Mouse (Mus musculus) left cerebral cortex, postnatal 36 days (tissue): ENCODE data around the gene Mast4. TPM values are rescaled to one million over a fixed set of nuclear protein-coding genes. Genes with fewer than 3 reads are reported as not detected.

ENCODE experiments used
- DNase-seq, 2 experiments: peaks; one replicate each; pipeline ENCODE4 v3.0.0; 2021 to 2022; ENCODE audit warnings: low spot score in 2 of 2, mixed read lengths in 1 of 2
- intact Hi-C: fragments of 180-260 bp; cut with DNase I; formaldehyde crosslinking; loops from one replicate; pipeline ENCODE4 v1.15.1; 2025
- total RNA-seq, 2 experiments: library from RNA; stranded (reverse); gene quantifications; 2 replicates each; pipeline ENCODE4 v1.2.3; 2021

Mast4 gene
- total RNA-seq, 2 experiments from 2014 or later = 45.7 to 56.6 TPM

DNA sequence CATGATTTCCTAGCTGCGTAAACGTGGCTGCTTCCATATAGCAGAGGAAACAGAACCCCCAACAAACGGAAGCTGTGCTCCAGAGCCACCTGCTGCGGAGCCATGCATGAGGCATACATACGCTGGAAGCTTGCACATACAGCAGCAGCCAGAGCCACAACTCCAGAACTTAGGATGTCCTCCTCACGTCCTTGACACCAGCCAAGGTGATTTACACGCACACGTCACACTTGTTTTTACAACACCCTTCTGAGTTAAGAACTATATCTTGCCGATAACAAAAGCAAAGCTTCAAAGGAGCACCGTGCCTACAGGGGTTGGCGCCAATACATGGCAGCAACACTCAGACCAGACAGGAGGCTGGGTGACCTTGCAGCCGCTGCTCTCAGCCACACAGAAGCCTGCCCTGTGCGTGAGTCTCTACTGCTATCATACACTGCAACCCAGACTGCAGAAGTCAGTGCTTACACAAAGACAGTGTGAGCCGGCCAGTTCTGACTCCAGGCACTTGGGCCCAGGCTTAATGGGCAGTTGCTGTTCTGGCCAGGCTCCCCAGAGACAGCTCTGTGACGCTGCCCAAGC is 248.7 kb downstream of the Mast4 start:
- DNase-seq = no peak
- intact Hi-C loops = no loop called here

DNA sequence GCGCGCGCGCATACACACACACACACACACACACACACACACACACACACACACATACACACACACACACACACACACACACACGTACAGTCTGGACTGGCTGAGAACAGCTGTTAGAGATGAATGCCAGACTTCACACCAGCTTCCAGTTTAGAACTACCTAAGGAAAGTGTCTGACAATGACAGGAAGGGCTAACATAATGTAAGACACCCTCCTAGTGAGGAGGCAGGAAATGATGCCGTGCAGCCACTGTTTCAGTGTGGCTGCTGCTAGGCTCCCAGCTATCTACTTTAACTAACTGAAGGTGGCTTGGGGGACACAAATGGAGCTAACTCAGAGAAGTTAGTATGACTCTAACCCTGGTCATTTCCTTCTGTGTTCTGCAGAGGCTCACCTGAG is 251.4 kb downstream of the Mast4 start:
- intact Hi-C loops = no loop called here
- DNase-seq = no peak

DNA sequence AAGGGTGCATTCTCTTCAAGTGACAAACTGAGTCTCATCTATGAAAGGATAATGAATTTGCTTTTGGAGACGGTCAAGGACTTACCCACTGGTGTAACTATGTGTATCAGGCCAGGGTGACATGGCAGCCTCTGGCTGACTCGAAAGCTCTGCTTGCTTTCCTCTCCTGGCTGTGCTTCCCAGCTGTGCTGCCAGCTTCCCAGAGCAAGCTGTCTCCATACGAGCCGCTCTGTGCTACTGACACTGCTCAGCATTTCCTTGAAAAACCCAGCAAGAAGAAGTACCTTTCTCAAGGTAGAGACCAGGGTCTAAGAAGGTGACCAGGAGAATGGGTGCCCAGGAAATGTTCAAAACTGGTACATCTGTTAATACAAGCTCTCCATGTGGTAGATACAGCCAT is 254.5 kb downstream of the Mast4 start:
- intact Hi-C loops = no loop called here
- no peak for DNase-seq

DNA sequence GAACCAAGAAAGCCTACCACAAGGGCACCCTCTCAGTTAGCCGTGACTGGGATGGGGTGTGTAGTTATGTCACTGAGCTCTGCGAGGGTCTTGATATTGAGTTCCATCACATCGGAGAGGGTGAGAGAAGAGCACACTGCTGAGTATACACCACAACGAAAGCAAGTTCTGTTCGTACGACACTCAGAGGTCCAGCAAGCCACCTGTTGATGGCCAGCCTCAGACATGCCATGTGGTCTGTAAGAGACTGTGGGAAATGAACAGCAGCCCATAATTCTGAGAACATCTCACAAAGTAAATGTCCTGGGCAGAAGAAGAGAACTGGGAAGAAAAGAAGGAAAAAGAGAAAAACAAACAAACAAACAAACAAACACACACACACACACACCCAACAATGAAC is 255.5 kb downstream of the Mast4 start:
- no peak for DNase-seq
- intact Hi-C loops = no loop called here

DNA sequence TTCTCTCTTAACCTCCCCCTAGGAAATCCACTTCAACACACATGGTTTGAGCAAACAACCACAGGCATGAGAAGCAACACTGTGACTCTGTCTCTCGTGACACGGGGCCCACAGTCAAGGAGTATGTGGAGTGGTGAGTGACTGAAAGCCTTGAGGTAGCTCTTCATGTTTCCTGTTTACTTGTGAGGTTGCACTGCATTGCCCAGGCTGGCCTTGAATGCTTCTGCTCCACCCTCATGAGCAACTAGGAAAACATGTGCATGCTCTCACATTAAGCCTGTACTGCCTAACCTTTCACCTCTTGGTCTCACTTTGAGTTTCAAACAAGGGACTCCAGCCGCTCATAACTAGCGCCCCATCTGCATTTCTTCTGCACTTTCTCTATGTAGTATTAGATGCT is 260.8 kb downstream of the Mast4 start:
- intact Hi-C loops = no loop called here

DNA sequence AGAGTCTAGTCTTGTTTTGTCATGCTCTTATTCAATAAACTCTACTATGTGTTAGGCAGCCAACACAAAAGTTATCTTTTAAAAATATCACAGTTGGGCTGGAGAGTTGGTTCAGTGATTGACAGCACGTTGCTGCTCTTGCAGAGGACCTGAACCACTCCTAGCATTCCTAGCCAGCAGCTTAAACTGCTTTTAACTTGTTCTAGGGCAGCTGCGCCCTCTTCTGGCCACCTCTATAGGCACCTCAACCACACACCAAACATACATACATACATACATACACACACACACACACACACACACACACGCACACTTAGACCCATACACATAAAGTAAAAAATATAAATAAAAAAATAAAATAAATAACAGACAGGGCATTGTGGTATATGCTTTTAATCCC is 262.5 kb downstream of the Mast4 start:
- DNase-seq = no peak
- intact Hi-C loops = no loop called here

More for the DNA sequence above, 260.8 kb downstream of the Mast4 start:
- DNase-seq = no peak

DNA sequence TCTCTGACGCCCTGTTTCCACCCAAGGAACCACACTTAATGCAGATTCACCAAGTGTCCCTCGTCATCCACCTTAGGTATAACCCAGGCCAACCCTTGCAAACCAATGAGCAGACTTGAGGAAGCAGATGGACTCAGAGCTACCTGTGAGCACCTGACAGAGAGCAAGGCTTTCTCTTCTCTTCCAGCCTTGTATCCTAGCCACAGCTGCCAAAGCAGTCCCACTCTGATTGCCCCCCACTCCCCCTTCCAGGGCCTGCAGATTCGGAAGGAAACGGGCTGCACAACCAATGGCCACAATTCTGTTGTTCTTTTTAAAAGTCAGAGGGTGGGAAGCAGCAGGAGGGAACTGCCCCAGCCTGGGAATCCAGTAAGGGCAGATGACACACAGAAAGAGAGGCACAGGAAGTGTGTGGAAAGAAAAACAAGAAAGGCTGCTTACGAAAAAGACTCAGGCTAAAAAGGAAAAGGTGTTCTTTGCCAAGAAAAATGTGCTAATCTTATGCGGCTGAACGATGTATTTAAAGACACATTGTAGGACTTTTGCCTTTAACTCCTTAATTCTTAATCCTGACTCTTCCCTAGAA is 266.6 kb downstream of the Mast4 start:
- DNase-seq = peak in 1 of 2 experiments; percentile 26
- intact Hi-C loops = no loop called here

DNA sequence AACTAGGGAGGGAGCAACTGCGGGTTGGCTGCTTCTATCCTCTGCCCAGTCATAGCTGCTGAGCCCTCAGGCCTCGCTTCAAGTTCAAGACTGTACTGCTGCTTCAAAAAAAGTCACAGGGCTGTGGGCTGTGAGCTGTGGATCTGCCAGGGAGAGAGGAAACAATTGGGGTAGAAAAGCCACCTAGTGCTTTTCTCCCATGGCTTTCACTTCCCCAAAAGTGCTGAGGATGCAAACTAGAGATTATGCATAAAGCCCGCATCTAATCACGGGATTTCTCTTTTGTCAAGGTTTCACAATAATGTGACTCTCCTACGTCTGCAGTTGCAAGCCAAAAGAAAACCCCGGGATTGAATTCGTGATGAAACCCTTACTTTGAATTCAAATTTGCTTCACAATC is 268.9 kb downstream of the Mast4 start:
- intact Hi-C loops = no loop called here
- DNase-seq = no peak

DNA sequence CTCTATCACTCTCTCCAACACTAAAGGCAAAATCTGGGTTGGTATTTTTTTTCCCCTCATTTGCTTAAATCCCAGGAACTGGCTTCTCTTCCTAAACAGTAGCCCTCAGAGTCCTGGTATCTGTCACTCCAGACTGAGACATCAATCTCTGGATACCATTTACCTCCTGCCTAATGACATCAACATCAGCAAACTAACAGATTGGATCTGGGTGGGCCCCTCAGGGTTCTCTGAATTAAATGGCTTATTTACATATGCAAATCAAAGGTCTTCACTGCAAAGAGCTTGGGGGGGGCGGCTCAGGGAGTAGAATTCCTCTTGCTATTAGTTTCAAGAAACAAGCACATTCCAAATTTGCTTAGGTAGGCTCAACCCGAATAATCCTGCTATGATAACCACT is 272.6 kb downstream of the Mast4 start:
- intact Hi-C loops = no loop called here
- no peak for DNase-seq

DNA sequence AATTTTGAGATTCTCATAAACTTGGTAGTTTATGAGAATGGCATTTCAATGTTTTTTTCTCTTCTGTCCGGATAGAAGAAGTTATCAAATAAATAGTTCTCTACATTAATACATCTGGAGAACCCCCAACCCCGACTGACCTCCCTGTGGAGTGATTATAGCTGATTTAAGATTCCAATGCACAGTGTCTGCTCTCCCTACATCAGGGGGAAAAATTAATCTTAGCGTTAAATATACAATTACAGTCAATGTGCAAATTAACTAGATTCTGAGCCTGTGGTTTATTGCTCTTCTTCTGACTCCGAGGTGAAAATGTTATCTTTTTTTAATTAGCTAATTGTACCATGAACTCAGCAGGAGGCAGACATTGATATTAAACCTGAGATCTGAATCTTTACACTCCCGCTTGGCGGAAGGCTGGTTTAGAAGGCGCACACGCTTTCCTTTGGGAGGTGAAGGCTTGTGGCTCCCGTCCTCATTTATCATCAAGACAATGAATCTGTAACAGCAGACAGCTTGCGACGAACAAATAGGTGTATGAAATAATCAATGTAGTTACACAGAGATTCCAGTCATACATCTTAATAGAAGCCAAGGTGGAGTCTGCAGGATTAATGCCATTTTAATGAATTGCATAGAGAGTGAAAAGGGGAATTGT is 274.2 kb downstream of the Mast4 start:
- DNase-seq = no peak
- intact Hi-C loops = no loop called here

DNA sequence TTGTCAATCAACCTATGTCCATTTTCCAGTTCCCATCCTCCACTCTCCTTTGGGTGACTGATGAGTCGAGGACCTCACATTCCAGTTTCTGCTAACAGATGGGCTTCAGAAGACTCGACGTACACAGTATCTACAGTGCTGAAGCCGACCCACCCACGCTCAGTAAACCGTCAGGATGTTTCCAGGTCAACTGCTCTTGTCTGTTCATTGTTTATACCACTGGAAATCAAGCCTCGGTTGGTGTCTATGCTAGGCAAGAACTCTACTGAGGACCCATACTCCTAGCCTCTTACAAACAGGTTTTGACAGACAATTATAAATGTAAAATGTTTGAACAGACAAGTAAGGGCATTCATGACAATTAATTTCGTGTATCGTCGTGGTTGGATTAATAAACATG is 277.8 kb downstream of the Mast4 start:
- DNase-seq = no peak
- intact Hi-C loops = no loop called here

DNA sequence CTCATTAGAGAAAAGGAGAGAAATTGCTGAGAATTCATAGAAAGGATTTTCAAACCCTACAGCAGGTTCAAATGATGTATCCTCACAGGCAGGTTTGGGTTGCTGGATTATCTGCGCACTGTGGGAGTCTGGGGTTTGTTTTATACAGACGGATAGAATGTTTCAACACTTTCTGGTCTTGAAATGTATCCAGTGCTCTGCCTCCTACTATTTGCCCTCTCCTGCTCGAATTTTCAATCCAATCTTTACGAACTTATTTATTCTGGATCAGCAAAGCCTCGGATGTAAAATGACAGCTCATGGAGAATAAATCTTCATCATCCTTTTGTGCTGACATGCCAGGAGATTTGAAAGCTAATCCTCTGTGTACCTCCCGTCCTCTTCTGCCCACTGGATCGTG is 281.6 kb downstream of the Mast4 start:
- no peak for DNase-seq
- intact Hi-C loops = no loop called here

DNA sequence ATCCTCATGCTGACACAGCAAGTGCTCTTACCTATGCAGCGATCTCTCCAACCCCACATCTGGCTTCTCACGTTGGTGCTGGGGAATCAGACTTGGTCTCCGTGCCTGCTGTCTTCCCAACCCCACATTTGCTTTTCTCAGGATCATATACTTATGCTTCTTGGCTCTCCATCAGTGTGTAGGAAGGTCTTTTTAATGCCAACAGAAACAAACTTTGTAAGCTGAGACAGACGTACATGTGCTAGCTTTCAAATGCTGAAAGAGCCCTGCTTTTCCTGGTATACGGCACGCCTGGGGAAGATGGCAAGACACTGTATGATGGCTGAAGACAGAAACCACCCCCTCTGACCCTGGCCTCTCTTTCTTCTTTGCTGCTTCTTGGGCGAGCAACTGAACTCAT is 285.3 kb downstream of the Mast4 start:
- intact Hi-C loops = no loop called here
- no peak for DNase-seq

DNA sequence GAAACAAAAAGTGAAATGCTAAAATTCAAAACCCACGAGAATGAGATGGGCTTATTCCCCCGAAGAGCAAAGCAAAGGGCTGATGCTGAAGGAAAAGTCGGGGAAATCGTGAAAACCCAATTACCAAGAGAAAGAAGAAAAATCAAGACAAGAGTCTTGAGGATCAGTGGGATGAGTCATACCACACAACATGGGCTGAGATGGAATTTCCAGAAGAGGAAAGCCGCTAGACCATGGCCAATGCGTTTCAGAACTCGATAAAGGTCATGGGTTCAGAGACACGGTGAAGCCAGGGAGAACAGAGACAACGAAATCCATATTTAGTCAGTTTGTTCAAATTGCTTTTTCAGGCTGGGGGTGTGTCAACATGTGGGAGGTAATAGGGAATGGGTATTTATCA is 290.6 kb downstream of the Mast4 start:
- DNase-seq = no peak
- intact Hi-C loops = no loop called here

DNA sequence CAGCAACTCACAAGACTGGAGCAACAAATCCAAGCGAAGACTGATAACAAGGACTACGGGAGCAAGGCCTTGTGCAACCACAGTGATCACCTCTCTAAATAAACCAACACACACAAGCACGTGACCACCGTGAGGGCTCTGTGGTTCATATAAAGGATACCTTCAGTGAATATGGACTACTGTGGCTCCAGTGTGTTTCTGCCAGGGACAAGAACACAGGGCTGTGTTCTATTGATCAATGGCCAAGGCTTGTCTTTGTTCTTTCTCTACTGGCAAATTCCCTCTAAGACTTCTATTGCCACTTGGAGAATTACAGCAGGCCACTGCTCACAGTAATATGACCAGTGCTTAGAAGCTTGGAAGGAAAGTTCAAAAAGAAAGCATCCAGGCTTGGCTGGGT is 291.3 kb downstream of the Mast4 start:
- no peak for DNase-seq
- intact Hi-C loops = no loop called here

DNA sequence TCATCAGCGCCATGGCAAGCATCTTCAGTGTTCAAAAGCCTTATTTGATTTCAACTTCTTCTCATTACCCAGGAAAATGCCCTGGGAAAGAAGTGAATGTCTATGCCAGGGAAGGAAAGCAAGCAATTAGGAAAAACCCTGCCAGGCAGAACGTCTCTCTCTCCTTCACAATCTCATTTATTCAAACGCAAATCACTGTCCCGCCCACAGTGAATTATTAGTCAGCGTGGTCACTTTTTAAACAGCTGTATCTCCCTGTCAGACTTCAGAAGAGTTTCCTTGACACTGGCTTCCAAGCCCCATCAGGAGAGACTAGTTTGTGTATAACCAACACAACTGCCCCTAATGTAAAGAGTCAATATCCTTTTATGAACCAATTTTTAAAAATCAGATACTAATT is 296.8 kb downstream of the Mast4 start:
- DNase-seq = no peak

DNA sequence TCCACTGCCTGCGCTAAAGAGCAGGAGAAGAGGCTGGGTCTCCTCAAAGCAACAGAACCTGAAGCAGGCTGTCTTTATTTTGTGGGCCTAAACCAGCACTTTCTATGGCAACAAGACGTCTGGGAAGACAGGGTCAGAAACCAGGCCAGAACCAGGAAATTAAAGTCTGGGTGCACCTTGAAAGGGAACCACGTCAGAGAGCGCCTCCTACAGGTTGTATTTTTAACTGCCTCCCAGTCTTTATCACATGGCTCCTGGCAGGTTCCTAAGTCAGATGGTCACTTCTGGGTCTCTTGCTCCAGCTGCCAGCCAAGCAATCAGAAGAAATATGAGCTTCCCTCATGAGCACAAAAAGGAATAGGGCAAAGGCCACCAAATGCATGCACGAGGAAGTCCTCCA is 304.9 kb downstream of the Mast4 start:
- no peak for DNase-seq
- intact Hi-C loops = no loop called here

More for the DNA sequence above, 296.8 kb downstream of the Mast4 start:
- intact Hi-C loops = no loop called here

DNA sequence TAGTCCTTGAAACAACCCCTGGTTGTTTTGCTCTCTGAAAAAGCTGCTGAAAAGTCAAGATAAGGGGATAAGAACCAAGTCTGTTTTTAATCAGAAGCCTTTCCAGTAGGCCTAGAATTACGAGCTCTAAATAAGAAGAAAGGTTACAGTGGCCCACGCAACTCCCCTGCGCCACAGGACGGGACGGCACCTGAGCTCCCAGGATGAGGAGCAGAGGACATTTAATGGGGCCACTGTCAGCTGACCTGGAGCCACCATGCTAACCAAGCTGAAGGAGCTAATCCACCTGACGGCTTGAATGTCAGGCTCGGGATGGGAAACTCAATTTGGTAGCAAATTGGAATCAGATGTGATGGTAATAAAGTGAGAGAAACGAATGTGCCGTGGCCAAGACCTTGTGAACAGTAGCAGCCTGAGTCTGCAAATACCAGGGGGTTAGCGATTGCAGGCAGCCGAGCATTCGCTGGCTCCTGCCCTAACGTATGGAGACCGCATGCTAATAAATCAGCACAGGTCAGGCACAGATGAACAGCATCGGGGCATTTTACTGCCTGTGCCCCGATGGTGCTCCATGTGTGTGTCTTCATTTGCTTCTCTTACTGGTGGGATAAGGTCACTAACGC is 306.7 kb downstream of the Mast4 start:
- intact Hi-C loops = no loop called here
- no peak for DNase-seq

DNA sequence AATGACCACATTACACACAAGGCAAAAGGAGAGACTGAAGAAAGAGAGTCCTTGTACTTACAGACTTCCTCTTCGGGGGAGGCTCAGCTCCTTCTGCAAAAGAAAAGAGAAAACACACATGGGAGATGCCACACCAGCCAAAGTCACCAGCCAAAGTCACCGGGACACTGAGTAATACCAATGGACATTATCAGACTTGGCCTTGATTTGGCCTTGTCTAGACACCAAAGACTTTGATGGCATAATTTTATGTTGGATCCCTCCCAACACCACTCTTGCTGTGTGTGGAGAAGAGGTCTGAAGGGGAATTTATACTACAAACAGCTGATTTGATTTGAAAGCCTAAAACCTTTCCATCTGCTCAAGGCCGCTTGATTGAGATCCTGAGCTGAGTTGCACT is 308.8 kb downstream of the Mast4 start:
- no peak for DNase-seq
- intact Hi-C loops = no loop called here

DNA sequence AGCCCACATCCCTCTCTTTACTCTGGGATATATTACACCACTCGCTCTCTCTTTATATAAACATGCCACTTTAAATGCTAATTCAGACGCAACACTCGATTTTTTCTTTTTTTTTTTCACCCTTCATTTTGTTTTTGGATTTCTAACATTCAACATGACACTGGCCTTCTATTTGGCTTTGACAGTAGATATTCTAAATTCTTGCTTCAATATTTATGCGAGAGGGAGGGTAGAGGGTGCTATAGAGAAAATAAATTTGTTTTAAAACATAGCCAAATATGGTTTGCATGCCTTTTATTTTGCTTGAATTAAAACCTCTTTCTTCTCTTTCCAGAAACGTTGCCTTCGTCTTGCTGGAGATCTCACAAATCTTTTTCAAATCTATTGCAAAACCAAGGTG is 315.8 kb downstream of the Mast4 start:
- DNase-seq = no peak
- intact Hi-C loops = no loop called here

DNA sequence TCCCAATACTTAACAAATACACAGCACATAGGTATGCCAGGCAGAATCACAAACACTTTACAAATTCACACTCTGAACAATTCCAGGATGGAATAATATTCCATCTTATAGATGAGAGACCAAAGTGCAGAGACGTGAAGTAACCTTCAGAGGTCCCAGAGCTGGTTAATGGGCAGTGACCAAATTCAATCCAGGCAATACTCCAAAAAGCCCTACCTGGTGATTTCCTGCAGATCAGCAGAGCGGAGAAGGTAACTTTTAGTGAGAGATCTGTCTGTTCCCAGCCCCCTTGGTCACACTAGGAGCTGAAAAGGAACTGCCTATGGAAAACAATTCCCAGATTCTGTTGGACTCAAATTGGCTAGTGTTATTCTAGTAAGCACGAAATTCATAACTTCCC is 316.6 kb downstream of the Mast4 start:
- DNase-seq = no peak
- intact Hi-C loops = no loop called here
